Mouse (Mus musculus): ENCODE measurements around the gene Morn3. TPM values are rescaled to one million over a fixed set of nuclear protein-coding genes. Genes with fewer than 3 reads are reported as not detected.
A peak's percentile ranks its signal among the peaks of the same experiment; 100 is the strongest.
"Not testable (repeated sequence)": the region's sequence is repeated elsewhere in the genome, so short reads cannot be mapped to it uniquely, and the experiment has no call there.

The Morn3 gene
- polyA plus RNA-seq, 2 experiments = not detected

DNA sequence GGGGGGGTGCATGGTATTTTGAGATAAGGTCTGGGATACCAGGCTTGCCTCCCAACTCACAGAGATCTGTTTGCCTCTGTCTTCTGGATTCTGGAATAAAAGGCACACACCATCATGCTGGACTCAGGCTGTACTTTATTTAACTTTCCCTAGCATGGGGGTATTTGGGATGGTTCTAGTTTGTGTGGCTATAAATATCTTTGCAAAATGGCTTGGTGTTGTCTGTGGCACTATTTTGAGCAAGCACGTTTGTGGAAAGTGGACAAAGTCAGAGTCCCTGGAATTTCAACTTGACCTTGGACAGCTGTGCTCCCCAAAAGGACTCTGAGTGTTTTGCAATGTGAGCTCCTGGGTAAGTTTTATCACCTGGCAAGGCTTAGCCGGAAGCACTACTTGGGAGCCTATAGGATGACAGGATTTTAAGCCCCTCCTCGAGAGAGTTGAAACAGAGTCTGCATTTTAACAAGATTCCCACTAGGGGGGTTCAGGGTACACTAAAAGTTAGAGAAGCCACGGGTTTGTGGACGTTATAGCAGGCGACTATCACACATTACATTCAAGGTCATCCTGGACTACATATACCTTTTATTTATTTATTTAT lies 20.7 kb upstream of the Morn3 start:
- no peak for TF ChIP-seq POLR2A (IDR thresholded peaks at IDR 0.05; ENCODE audit: borderline replicate concordance, extremely low read depth, insufficient read depth, insufficient read length)
- no peak overlapping the region for H3K4me3 ChIP-seq (replicated peaks; ENCODE audit: low read length)
- no peaks in the 10 kb centered on the region for H3K27me3 ChIP-seq (ENCODE audit: control insufficient read depth, insufficient read depth, low read length)
- H3K9ac ChIP-seq (ENCODE audit: low read depth, low read length, severe bottlenecking) = no peak overlapping the region
- DNase-seq (ENCODE audit: low spot score) = peak; percentile 83
- no peaks in the 10 kb centered on the region for H3K36me3 ChIP-seq (ENCODE audit: control insufficient read depth, insufficient read depth, low read length)
- no peaks in the 10 kb centered on the region for H3K9me3 ChIP-seq (ENCODE audit: control insufficient read depth, low read length)
- ATAC-seq (ENCODE audit: low FRiP score, low read depth) = peak; percentile 78
- WGBS = 16% methylated on average over 6 of the region's 6 CpGs
- no peaks in the 10 kb centered on the region for H3K4me1 ChIP-seq (ENCODE audit: control insufficient read depth, insufficient read depth, low read length)
- H3K27ac ChIP-seq (replicated peaks; ENCODE audit: low read depth, low read length) = no peak overlapping the region
- H3K4me2 ChIP-seq (replicated peaks; ENCODE audit: low read depth, low read length, severe bottlenecking) = no peak overlapping the region

DNA sequence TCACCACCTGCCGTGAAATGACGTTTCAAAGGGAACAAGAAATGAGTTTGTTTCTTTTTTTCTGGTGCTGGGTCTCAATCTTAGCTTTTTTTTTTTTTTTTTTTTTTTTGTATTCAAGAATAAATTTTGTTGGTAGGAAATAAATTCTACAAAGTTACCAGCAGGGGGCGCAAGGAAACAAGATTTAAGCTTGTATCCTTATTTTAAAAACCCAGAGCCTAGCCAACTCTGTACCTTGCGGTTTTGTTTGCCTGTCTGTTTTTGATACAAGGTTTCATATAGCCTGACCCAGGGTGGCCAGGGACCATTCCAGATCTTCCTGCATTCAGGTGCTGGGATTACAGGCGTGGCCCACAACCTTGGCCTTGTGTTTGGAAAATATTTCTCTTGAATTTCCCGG lies 17.4 kb upstream of the Morn3 start:
- DNase-seq (ENCODE audit: low spot score) (peak; percentile 97), ATAC-seq (ENCODE audit: low FRiP score, low read depth) (no peak)
- H3K4me1 ChIP-seq (ENCODE audit: control insufficient read depth, insufficient read depth, low read length) = peaks cover 6% of the 10 kb centered on the region
- no peak overlapping the region for H3K27ac ChIP-seq (replicated peaks; ENCODE audit: low read depth, low read length)
- H3K9ac ChIP-seq (ENCODE audit: low read depth, low read length, severe bottlenecking) = no peak overlapping the region
- no peaks in the 10 kb centered on the region for H3K36me3 ChIP-seq (ENCODE audit: control insufficient read depth, insufficient read depth, low read length)
- WGBS = 25% methylated on average over 6 of the region's 6 CpGs
- no peak for TF ChIP-seq POLR2A (IDR thresholded peaks at IDR 0.05; ENCODE audit: borderline replicate concordance, extremely low read depth, insufficient read depth, insufficient read length)
- no peak overlapping the region for H3K4me3 ChIP-seq (replicated peaks; ENCODE audit: low read length)
- no peaks in the 10 kb centered on the region for H3K27me3 ChIP-seq (ENCODE audit: control insufficient read depth, insufficient read depth, low read length)
- H3K4me2 ChIP-seq (replicated peaks; ENCODE audit: low read depth, low read length, severe bottlenecking) = no peak overlapping the region
- H3K9me3 ChIP-seq (ENCODE audit: control insufficient read depth, low read length) = no peaks in the 10 kb centered on the region

DNA sequence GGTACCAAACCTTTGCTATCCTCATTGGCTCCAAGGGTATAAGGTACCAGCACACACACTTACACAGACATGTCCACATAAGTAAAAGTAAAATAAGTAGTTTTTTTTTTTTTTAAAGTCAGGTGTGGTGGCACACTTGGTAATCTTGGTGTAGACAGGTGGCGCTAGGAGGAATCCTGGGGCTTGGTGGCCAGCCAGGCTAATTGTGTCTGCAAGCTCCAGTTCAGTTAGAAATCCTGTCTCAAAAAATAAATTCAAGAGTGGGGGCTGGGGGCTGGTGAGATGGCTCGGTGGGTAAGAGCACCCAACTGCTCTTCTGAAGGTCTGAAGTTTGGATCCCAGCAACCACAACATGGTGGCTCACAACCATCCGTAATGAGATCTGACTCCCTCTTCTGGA lies 16.3 kb upstream of the Morn3 start:
- no peaks in the 10 kb centered on the region for H3K9me3 ChIP-seq (ENCODE audit: control insufficient read depth, low read length)
- no peak for TF ChIP-seq POLR2A (IDR thresholded peaks at IDR 0.05; ENCODE audit: borderline replicate concordance, extremely low read depth, insufficient read depth, insufficient read length)
- no peak for ATAC-seq (ENCODE audit: low FRiP score, low read depth)
- no peak overlapping the region for H3K4me2 ChIP-seq (replicated peaks; ENCODE audit: low read depth, low read length, severe bottlenecking)
- no peaks in the 10 kb centered on the region for H3K36me3 ChIP-seq (ENCODE audit: control insufficient read depth, insufficient read depth, low read length)
- no peaks in the 10 kb centered on the region for H3K27me3 ChIP-seq (ENCODE audit: control insufficient read depth, insufficient read depth, low read length)
- H3K27ac ChIP-seq (replicated peaks; ENCODE audit: low read depth, low read length) = no peak overlapping the region
- no peak for DNase-seq (ENCODE audit: low spot score)
- no peak overlapping the region for H3K4me3 ChIP-seq (replicated peaks; ENCODE audit: low read length)
- H3K9ac ChIP-seq (ENCODE audit: low read depth, low read length, severe bottlenecking) = no peak overlapping the region
- peaks cover 10% of the 10 kb centered on the region for H3K4me1 ChIP-seq (ENCODE audit: control insufficient read depth, insufficient read depth, low read length)
- WGBS = 79% methylated on average over 3 of the region's 3 CpGs

DNA sequence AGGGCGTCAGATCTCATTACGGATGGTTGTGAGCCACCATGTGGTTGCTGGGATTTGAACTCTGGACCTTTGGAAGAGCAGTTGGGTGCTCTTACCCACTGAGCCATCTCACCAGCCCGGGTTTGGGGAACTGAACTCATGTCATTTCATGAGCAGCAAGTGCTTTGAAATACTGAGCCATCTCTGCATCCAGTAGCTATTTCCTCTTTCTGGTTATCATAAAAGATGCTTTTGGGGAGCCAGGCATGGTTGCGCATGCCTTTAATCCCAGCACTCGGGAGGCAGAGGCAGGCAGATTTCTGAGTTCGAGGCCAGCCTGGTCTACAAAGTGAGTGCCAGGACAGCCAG lies 14.6 kb upstream of the Morn3 start:
- WGBS = 74% methylated on average over 5 of the region's 6 CpGs

DNA sequence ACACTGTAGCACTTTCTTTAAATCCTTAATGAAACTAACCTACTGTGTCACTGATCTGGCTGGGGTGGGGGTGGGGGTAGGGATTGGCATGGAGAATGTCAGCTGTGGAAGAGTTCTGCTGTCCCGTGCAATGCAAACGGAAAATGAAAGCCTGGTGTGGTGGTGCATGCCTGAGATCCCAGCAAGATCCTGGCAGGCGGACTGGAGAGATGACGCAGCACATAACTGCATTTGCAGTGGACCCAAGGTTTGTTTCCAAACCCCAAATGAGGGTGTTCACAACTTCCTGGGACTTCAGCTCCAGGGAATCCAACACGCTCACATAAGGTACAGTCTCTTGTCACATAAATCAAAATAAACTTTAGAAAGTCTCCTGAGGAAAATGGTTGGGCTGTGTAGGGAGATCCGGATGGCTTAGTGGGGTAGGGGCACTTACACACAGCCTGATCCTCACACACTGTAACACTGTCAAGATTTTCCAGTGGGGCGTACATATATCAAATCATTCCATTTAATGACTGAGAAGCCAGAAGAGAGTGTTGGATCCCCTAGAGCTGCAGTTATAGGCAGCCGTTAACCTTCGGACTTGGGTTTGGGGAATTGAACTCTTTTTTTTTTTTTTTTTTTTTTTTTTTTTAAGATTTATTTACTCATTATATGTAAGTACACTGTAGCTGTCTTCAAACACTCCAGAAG lies 14.0 kb upstream of the Morn3 start:
- no peak for TF ChIP-seq POLR2A (IDR thresholded peaks at IDR 0.05; ENCODE audit: borderline replicate concordance, extremely low read depth, insufficient read depth, insufficient read length)
- no peaks in the 10 kb centered on the region for H3K9me3 ChIP-seq (ENCODE audit: control insufficient read depth, low read length)
- H3K27me3 ChIP-seq (ENCODE audit: control insufficient read depth, insufficient read depth, low read length) = no peaks in the 10 kb centered on the region
- DNase-seq (ENCODE audit: low spot score) (no peak), ATAC-seq (ENCODE audit: low FRiP score, low read depth) (no peak)
- H3K4me3 ChIP-seq (replicated peaks; ENCODE audit: low read length) = no peak overlapping the region
- H3K4me1 ChIP-seq (ENCODE audit: control insufficient read depth, insufficient read depth, low read length) = peaks cover 11% of the 10 kb centered on the region
- peak overlapping the region; percentile 61 for H3K27ac ChIP-seq (replicated peaks; ENCODE audit: low read depth, low read length)
- peak overlapping the region; percentile 30; the same call in 1 of the 2 replicates for H3K4me2 ChIP-seq (replicated peaks; ENCODE audit: low read depth, low read length, severe bottlenecking)
- 42% methylated on average over 9 of the region's 9 CpGs for WGBS
- no peaks in the 10 kb centered on the region for H3K36me3 ChIP-seq (ENCODE audit: control insufficient read depth, insufficient read depth, low read length)
- no peak overlapping the region for H3K9ac ChIP-seq (ENCODE audit: low read depth, low read length, severe bottlenecking)

More for the DNA sequence above, 14.6 kb upstream of the Morn3 start:
- not testable (repeated sequence) for H3K36me3 ChIP-seq (ENCODE audit: control insufficient read depth, insufficient read depth, low read length); H3K9me3 ChIP-seq (ENCODE audit: control insufficient read depth, low read length); H3K27me3 ChIP-seq (ENCODE audit: control insufficient read depth, insufficient read depth, low read length); H3K27ac ChIP-seq (replicated peaks; ENCODE audit: low read depth, low read length); ATAC-seq (ENCODE audit: low FRiP score, low read depth); H3K4me3 ChIP-seq (replicated peaks; ENCODE audit: low read length); H3K4me2 ChIP-seq (replicated peaks; ENCODE audit: low read depth, low read length, severe bottlenecking); DNase-seq (ENCODE audit: low spot score); H3K9ac ChIP-seq (ENCODE audit: low read depth, low read length, severe bottlenecking)
- peaks cover 11% of the 10 kb centered on the region for H3K4me1 ChIP-seq (ENCODE audit: control insufficient read depth, insufficient read depth, low read length)
